Mouse (Mus musculus) inflammation-experienced regulatory T-cells, adult 6 months (primary cell): Measurements from ENCODE around the gene Camsap3. TPM values are rescaled to one million over a fixed set of nuclear protein-coding genes. Genes with fewer than 3 reads are reported as not detected.
"Not testable (repeated sequence)": the region's sequence is repeated elsewhere in the genome, so short reads cannot be mapped to it uniquely, and the experiment has no call there.

ENCODE experiments used
- ATAC-seq: one replicate; pipeline ENCODE4 v1.8.0; 2017
- polyA plus RNA-seq, 3 experiments: library from polyadenylated mRNA; unstranded; fragments of 100-300 nt; shearing (Covaris generic); gene quantifications; one replicate each; pipeline ENCODE4 v1.2.1; 2017

Gene Camsap3
- not detected for polyA plus RNA-seq

- no peak for ATAC-seq
These were observed at the start of gene Camsap3 for GRCm38 (mm10) chr8:3586993-3587390. Camsap3 (plus strand) TSS chr8:3587293.

- no peak for ATAC-seq
These were observed 49.4 kb upstream of the Camsap3 start for GRCm38 (mm10) chr8:3537666-3538065.

- no peak for ATAC-seq
These were observed 47.9 kb upstream of the Camsap3 start for GRCm38 (mm10) chr8:3539146-3539545.

- ATAC-seq, result no peak
These were observed 47.0 kb upstream of the Camsap3 start for GRCm38 (mm10) chr8:3540076-3540475.

- ATAC-seq, result no peak
These were observed 40.6 kb upstream of the Camsap3 start for GRCm38 (mm10) chr8:3546511-3546910.

GRCm38 (mm10) chr8:3552240-3552639, 34.9 kb upstream of the Camsap3 start:
- no peak for ATAC-seq

GRCm38 (mm10) chr8:3556114-3556513, 31.0 kb upstream of the Camsap3 start:
- no peak for ATAC-seq

GRCm38 (mm10) chr8:3567641-3568371, 19.3 kb upstream of the Camsap3 start, which contains the start of gene C330021F23Rik:
C330021F23Rik (plus strand) TSS chr8:3567990.
- ATAC-seq, result no peak

- no peak for ATAC-seq
These were observed 18.7 kb upstream of the Camsap3 start for GRCm38 (mm10) chr8:3568378-3568777.

- no peak for ATAC-seq
These were observed 17.3 kb upstream of the Camsap3 start for GRCm38 (mm10) chr8:3569784-3570183.

- no peak for ATAC-seq
These were observed 12.5 kb upstream of the Camsap3 start for GRCm38 (mm10) chr8:3574546-3574945.

- no peak for ATAC-seq
These were observed 10.7 kb upstream of the Camsap3 start for GRCm38 (mm10) chr8:3576211-3576960.

- ATAC-seq, result no peak
These were observed 7.4 kb upstream of the Camsap3 start for GRCm38 (mm10) chr8:3579390-3580364.

- ATAC-seq, result not testable (repeated sequence)
These were observed 5.1 kb upstream of the Camsap3 start for GRCm38 (mm10) chr8:3581961-3582360.

GRCm38 (mm10) chr8:3586452-3586851, 641 bp upstream of the Camsap3 start:
- no peak for ATAC-seq

- peak; percentile 38 for ATAC-seq
These were observed 531 bp downstream of the Camsap3 start for GRCm38 (mm10) chr8:3587391-3588257.

- no peak for ATAC-seq
These were observed 1.2 kb downstream of the Camsap3 start for GRCm38 (mm10) chr8:3588258-3588633.

- ATAC-seq, result no peak
These were observed 6.4 kb downstream of the Camsap3 start for GRCm38 (mm10) chr8:3593470-3593869.

GRCm38 (mm10) chr8:3594466-3594865, 7.4 kb downstream of the Camsap3 start:
- ATAC-seq, result no peak

- ATAC-seq, result no peak
These were observed 11.0 kb downstream of the Camsap3 start for GRCm38 (mm10) chr8:3598054-3598453.

GRCm38 (mm10) chr8:3599219-3599618, 12.1 kb downstream of the Camsap3 start:
- no peak for ATAC-seq

- ATAC-seq, result no peak
These were observed 13.3 kb downstream of the Camsap3 start for GRCm38 (mm10) chr8:3600401-3600800.
